ENCODE assay signal across 27 mouse cellular contexts in genomic region chr17:90990747-90991146, GRCm38 (mm10).
DNase-seq lines count a peak whose midpoint lies in the region; ATAC-seq lines count a peak whose summit lies in the region.
"Had no signal": no experiment of that assay in that cellular context is flagged by ENCODE, and none has a peak within 500 bp of the region (broad histone marks: within the 10 kb centered on the region; RNA-seq: fewer than 3 reads in every experiment).

No protein-coding gene starts in this region.

- no peaks in the 10 kb centered on the region for H3K27me3 ChIP-seq in hindbrain, embryonic 13.5 days
- no peaks in the 10 kb centered on the region for H3K27me3 ChIP-seq in hindbrain, embryonic 16.5 days (replicated peaks; ENCODE audit: control insufficient read depth, insufficient read depth, low read length)
- H3K27me3 ChIP-seq: embryonic facial prominence, embryonic 12.5 days; embryonic facial prominence, embryonic 15.5 days; heart, embryonic 12.5 days; heart, embryonic 15.5 days; hindbrain, embryonic 15.5 days; intestine, embryonic 15.5 days had no signal

- H3K4me1 ChIP-seq in hindbrain, embryonic 13.5 days (replicated peaks) = peaks cover 10% of the 10 kb centered on the region; the same call in 1 of the 2 replicates
- H3K4me1 ChIP-seq in hindbrain, embryonic 16.5 days (ENCODE audit: control insufficient read depth, insufficient read depth, low read depth, low read length) = no peaks in the 10 kb centered on the region
- H3K4me1 ChIP-seq: embryonic facial prominence, embryonic 12.5 days; embryonic facial prominence, embryonic 15.5 days; heart, embryonic 12.5 days; heart, embryonic 15.5 days; intestine, embryonic 15.5 days had no signal

- H3K4me3 ChIP-seq in hindbrain, embryonic 13.5 days = no peak overlapping the region
- H3K4me3 ChIP-seq in hindbrain, embryonic 16.5 days (ENCODE audit: low read length) = no peak overlapping the region
- H3K4me3 ChIP-seq: embryonic facial prominence, embryonic 12.5 days; embryonic facial prominence, embryonic 15.5 days; heart, embryonic 12.5 days; heart, embryonic 15.5 days; hindbrain, embryonic 15.5 days; intestine, embryonic 15.5 days had no signal

- WGBS in hindbrain, embryonic 13.5 days = 62% methylated on average over 2 of the region's 2 CpGs
- 51% methylated on average over 2 of the region's 2 CpGs for WGBS in hindbrain, embryonic 16.5 days

- no peaks in the 10 kb centered on the region for H3K36me3 ChIP-seq in hindbrain, embryonic 13.5 days
- H3K36me3 ChIP-seq in hindbrain, embryonic 16.5 days (ENCODE audit: control insufficient read depth, insufficient read depth, low read length) = no peaks in the 10 kb centered on the region
- H3K36me3 ChIP-seq: embryonic facial prominence, embryonic 12.5 days; embryonic facial prominence, embryonic 15.5 days; heart, embryonic 12.5 days; heart, embryonic 15.5 days; hindbrain, embryonic 15.5 days; intestine, embryonic 15.5 days had no signal

- ATAC-seq in hindbrain, embryonic 13.5 days (ENCODE audit: low FRiP score) = peak; percentile 43; the same call in 1 of the 2 replicates
- ATAC-seq in hindbrain, embryonic 16.5 days = no peak
- ATAC-seq in granulocyte monocyte progenitor cell, adult 5-6 weeks (replicated peaks; ENCODE audit: poor library complexity, severe bottlenecking) = peak; percentile 71
- ATAC-seq: activated CD4-positive, CD25-positive, alpha-beta regulatory T cell, adult 4 months; CD4-positive, CD25-positive, alpha-beta regulatory T cell, adult 4 months; forebrain, embryonic 14.5 days; forebrain, postnatal 0 days; intestine, embryonic 15.5 days had no signal

- intact Hi-C loops in heart, postnatal 14 days (cut with DNase I) = no loop called here

- peak; percentile 51 for DNase-seq in 416B (ENCODE audit: low read depth)
- DNase-seq in heart, postnatal 14 days = no peak
- no peak for DNase-seq in heart, adult 18-20 months
- DNase-seq: adrenal gland, postnatal 25 days; cerebellum, adult 11-12 months; cerebellum, adult 8-10 months; cerebellum, postnatal 10 days; cerebellum, postnatal 36 days; forebrain, postnatal 0 days; gastrocnemius, postnatal 10 days; gastrocnemius, postnatal 36 days; heart, adult 11 months; heart, postnatal 10 days; heart, postnatal 4 days; kidney, adult 11 months had no signal

- no peak overlapping the region for H3K4me2 ChIP-seq in hindbrain, embryonic 13.5 days
- H3K4me2 ChIP-seq in hindbrain, embryonic 16.5 days (ENCODE audit: low read length) = no peak overlapping the region
- H3K4me2 ChIP-seq: embryonic facial prominence, embryonic 12.5 days; embryonic facial prominence, embryonic 15.5 days; heart, embryonic 12.5 days; heart, embryonic 15.5 days; hindbrain, embryonic 15.5 days; intestine, embryonic 15.5 days had no signal

- no peak overlapping the region for H3K9ac ChIP-seq in hindbrain, embryonic 13.5 days
- no peak overlapping the region for H3K9ac ChIP-seq in hindbrain, embryonic 16.5 days (ENCODE audit: low read depth, low read length)
- H3K9ac ChIP-seq: embryonic facial prominence, embryonic 12.5 days; embryonic facial prominence, embryonic 15.5 days; forebrain, postnatal 0 days; heart, embryonic 12.5 days; heart, embryonic 15.5 days; hindbrain, embryonic 15.5 days; intestine, embryonic 15.5 days had no signal

- H3K27ac ChIP-seq in hindbrain, embryonic 13.5 days = no peak overlapping the region
- no peak overlapping the region for H3K27ac ChIP-seq in hindbrain, embryonic 16.5 days (ENCODE audit: low read depth, low read length)
- H3K27ac ChIP-seq: embryonic facial prominence, embryonic 12.5 days; embryonic facial prominence, embryonic 15.5 days; heart, embryonic 15.5 days; hindbrain, embryonic 15.5 days; intestine, embryonic 15.5 days had no signal

- no peaks in the 10 kb centered on the region for H3K9me3 ChIP-seq in hindbrain, embryonic 13.5 days
- no peaks in the 10 kb centered on the region for H3K9me3 ChIP-seq in hindbrain, embryonic 16.5 days (ENCODE audit: control insufficient read depth, low read length)
- H3K9me3 ChIP-seq: embryonic facial prominence, embryonic 12.5 days; embryonic facial prominence, embryonic 15.5 days; heart, embryonic 12.5 days; heart, embryonic 15.5 days; hindbrain, embryonic 15.5 days; intestine, embryonic 15.5 days had no signal
